Mouse (Mus musculus): ENCODE results near the gene Kank2.
"Not testable (repeated sequence)": the region's sequence is repeated elsewhere in the genome, so short reads cannot be mapped to it uniquely, and the experiment has no call there.

Kank2 gene

DNA sequence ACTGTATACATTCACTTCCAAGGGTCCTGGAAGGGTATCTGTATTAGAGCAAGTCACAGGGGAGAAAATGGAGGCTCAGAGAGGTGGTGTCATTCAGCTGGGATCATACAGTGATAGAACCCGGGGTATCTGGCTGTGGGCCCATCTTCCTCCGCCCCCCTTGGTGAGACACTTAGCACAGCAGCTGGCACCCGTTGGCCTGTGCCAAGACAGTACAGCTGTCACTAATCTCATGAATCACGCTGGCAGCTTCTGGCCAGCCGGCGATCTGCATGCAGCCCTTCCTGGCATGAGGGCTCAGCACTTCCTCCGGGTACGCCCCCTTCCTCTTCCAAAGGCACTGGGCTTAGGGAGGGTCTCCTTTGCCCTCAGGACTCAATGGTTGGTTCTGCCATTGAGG is 5.9 kb downstream of the Kank2 start:
- in situ Hi-C loops (cut with MboI; ENCODE audit: low pct_unique_long_range_greater_than_20kb in 1 of 2, low sequenced_read_pairs in 2 of 2, unreplicated experiment in 1 of 2), result no loop called here

DNA sequence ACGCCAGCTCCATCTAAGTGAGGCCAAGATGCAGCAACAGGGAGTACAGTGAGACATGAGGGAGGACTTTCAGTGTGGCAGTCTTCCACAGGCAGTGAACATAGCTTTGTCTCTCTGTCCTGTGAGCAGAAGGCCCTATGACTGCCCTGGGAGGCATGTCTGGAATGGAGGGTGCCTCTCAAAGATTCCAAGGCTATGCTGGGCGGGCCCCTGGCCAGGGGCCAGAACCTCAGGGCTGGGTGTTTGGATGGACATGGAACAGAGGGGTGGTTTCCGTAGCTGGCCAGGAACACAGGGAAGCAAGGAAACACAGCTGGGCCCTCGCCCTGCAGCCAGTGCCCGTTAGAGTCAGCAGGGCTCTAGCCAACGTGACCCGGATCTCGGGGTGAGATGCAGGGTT is 6.7 kb downstream of the Kank2 start:
- in situ Hi-C loops (cut with MboI; ENCODE audit: low pct_unique_long_range_greater_than_20kb in 1 of 2, low sequenced_read_pairs in 2 of 2, unreplicated experiment in 1 of 2), result no loop called here

DNA sequence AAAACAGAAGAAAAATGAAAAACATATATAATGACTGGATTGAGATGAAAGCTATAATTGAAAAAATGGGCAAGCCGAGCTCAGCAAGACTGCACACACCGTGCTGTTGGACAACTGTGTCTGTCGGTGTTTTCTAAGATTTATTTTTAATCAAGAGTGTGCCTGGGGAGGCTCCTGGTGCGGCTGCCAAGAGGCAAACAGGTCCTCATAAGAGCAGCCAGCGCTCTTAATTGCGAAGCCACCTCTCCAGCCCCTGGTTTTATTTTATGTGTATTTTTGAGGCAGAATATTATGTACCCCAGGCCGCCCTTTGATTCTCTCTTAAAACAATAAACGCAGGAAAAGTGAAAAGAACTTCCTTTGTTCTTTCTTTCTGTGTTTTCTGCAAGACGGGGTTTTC is 10.3 kb downstream of the Kank2 start:
- in situ Hi-C loops (cut with MboI; ENCODE audit: low pct_unique_long_range_greater_than_20kb in 1 of 2, low sequenced_read_pairs in 2 of 2, unreplicated experiment in 1 of 2), result no loop called here

DNA sequence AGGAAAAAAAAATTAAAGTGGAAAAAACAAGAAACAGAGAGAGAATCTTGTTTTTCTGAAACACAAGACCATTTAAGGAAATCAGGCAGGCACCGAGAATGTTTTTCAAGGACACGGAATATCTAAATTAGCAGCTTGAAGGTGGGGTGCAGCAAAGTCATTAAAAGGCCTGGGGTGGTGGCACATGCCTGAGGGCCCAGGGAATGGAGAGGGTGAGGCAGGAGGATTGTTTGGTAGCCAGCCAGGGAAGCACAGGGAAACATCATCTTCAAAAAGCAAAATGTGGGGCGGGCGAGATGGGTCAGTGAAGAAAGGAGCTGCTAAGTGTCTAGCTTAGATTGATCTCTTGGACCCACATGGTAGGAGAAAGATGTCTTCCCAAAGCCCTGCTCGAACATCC is 10.9 kb downstream of the Kank2 start:
- in situ Hi-C loops (cut with MboI; ENCODE audit: low pct_unique_long_range_greater_than_20kb in 1 of 2, low sequenced_read_pairs in 2 of 2, unreplicated experiment in 1 of 2), result no loop called here

DNA sequence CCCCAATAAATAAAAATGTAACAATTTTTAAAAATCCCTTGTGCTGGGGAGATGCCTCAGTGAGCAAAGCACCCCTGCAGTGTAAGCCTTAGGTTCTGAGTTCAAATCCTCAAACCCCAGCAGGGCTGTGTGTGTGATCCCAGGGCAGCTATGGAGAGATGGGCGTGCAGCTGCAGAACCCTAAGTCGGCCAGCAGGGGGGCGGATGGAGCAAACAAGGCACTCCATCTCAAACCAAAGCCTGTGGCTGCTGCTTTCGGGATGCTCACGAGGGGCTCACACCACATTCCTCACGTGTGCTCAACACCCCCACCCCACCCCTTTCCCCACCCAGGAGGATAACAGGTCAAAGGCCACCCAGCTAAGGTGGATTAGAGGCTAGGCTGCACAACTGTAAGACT is 11.6 kb downstream of the Kank2 start:
- in situ Hi-C loops (cut with MboI; ENCODE audit: low pct_unique_long_range_greater_than_20kb in 1 of 2, low sequenced_read_pairs in 2 of 2, unreplicated experiment in 1 of 2), result no loop called here

DNA sequence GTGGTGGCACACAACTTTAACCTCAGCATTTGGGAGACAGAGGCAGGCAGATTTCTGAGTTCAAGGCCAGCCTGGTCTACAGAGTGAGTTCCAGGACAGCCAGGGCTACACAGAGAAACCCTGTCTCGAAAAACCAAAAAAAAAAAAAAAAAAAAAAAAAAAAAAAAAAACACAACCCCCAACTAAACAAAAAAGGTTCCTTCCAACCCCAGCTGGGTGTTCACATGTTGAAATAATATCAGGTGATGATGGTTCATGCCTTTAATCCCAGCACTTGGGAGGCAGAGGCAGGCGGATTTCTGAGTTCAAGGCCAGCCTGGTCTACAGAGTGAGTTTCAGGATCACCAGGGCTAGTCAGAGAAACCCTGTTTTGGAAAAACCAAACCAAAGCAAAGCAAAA is 12.2 kb downstream of the Kank2 start:
- in situ Hi-C loops (cut with MboI; ENCODE audit: low pct_unique_long_range_greater_than_20kb in 1 of 2, low sequenced_read_pairs in 2 of 2, unreplicated experiment in 1 of 2), result not testable (repeated sequence)

DNA sequence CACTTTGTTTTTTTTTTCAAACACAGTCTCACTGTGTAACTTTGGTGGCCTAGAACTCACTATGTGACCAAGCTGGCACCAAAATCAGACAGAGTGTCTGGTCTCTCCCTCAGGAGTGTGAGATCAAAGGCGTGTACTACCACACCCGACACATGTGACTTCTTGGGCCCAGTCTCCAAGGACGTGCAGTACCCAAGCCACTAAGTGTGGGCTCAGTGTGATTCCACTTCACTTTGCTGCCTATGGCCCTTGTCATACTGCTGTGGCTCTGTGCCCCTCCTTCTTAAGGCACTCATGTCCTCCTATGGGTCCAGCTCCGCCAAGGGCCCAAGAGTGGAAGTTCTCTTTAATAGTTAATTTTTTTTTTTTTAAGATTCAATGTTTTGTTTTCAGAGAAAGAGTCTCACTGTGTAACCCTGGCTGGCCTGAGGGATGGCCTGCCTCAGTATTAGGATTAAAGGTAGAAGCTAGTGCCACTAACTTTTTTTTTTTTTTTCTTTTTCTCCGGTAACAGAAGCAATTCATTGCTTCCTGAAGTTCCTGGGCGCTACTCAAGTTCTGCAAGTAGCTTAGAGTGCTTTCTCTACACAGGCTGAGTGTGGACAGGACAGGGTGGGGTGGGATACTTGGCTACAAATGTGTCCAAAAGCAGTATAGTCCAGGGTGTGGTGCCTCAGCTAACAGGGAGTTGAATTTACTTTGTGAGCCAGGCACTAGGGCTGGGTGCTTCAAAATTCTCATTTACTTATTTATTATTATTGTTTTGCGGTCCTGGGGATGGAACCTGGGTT is 13.8 kb downstream of the Kank2 start:
- in situ Hi-C loops (cut with MboI; ENCODE audit: low pct_unique_long_range_greater_than_20kb in 1 of 2, low sequenced_read_pairs in 2 of 2, unreplicated experiment in 1 of 2), result no loop called here

DNA sequence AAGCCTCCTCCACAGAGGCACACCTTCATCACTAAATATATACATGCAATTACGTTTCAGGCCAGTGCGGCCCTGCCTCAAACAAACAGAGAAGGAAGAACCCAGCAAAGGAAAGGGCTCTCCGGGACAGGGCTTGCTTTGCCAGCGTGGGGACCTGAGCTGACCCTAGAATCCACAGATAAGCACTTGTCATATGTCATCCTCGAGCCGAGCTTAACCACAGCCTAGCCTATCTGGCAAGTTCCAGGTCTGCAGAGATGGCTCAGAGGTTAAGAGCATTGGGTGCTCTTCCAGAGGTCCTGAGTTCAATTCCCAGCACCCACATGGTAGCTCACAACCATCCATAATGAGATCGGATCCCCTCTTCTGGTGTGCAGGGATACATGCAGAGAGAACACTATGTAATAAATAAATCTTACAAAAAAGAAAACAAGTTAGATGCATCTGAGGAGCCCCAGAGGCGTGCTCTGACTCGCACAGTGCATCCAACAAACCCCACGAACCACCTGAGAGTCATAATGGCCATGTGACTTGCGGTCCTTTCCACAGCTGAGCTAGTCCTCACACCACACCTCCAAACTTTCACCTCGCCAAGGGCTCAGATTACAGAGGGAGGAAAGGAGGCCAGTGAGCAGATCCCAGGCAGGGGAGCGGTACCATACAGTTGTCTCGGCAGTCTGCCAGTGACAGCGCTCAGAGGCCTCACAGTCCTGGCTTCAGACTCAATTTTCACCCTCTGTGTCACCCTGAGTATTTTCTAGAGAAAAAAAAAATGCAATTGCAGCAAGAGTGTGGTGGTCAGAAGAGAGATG is 16.7 kb downstream of the Kank2 start:
- in situ Hi-C loops (cut with MboI; ENCODE audit: low pct_unique_long_range_greater_than_20kb in 1 of 2, low sequenced_read_pairs in 2 of 2, unreplicated experiment in 1 of 2), result no loop called here

DNA sequence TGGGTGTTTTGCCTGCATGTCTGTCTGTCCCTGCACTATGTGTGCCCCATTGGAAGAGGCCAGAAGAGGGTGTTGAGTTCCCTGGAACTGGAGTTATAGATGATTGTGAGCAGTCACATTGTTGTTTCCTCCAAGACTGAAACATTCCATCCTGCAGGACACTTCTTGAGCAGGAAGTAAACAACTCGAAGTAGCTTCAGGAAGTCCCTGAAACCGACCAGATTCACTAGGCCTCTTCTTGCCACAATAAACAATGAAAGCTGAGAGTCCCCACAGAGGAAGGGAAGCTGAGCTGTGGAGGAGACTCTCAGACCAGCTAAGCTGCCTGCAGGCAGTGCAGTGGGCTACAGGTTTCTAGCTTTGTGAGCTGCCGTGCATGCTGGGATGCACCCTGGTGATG is 20.8 kb downstream of the Kank2 start:
- in situ Hi-C loops (cut with MboI; ENCODE audit: low pct_unique_long_range_greater_than_20kb in 1 of 2, low sequenced_read_pairs in 2 of 2, unreplicated experiment in 1 of 2), result no loop called here

DNA sequence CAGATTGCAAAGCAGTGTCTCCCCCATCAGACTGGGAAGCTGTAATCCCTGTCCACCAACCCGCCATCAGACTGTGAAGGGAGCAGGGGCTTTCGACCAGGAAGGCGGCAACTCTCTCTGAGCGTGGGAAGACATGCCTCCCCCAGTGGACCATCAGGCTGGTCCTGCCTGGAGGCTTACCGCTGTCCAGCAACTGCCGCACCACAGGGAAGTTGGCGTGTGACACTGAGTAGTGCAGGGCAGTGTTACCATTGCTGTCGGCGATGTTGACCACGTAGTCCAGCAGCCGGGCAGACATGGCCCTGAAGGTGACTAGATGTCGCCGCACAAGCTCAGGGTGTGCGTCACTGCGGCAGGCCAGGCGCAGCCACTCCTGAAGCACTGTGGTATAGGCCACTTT is 24.2 kb downstream of the Kank2 start:
- in situ Hi-C loops (cut with MboI; ENCODE audit: low pct_unique_long_range_greater_than_20kb in 1 of 2, low sequenced_read_pairs in 2 of 2, unreplicated experiment in 1 of 2), result no loop called here

DNA sequence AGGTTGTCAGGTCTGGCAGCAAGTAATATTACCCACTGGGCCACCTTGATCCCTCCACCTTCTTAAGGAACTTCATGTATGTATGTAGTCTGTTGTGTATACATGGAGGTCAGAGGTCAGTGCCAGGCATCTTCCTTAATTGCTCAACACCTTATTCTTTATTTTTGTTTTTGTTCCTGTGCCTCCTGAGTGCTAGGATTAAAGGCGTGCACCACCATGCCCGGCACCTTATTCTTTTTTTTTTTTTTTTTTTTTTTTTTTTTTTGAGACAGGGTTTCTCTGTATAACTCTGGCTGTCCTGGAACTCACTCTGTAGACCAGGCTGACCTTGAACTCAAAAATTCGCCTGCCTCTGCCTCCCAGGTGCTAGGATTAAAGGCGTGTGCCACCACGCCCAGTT is 25.1 kb downstream of the Kank2 start:
- in situ Hi-C loops (cut with MboI; ENCODE audit: low pct_unique_long_range_greater_than_20kb in 1 of 2, low sequenced_read_pairs in 2 of 2, unreplicated experiment in 1 of 2), result not testable (repeated sequence)

DNA sequence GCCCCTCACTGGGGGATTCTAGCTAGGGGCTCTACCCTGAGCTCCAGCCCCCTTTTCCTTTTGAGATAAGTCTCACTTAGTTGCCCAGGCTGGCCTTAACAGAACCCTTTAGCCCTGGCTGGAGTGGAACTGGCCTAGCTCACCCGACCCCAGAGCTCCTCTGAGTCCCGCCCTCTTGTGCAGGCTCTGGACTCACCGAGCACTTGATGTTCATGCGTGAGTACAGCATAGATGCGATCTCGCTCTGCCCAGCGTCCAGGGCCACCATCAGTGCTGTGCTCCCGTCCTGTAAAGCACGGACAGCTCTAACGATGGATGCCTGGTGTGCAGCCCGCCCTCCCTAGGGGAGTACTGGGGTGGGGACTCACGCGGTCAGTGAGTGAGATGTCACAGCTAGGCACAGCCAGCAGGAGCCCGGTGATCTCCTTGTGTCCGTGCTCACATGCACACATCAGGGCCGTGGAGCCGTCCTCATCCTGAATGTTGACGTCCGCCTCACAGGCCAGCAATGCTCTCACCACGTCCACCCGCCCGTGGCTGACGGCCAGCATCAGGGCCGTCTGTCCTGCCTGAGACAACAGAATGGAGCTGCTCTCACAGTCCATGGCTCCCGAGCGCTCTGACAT is 28.9 kb downstream of the Kank2 start:
- in situ Hi-C loops (cut with MboI; ENCODE audit: low pct_unique_long_range_greater_than_20kb in 1 of 2, low sequenced_read_pairs in 2 of 2, unreplicated experiment in 1 of 2), result no loop called here

DNA sequence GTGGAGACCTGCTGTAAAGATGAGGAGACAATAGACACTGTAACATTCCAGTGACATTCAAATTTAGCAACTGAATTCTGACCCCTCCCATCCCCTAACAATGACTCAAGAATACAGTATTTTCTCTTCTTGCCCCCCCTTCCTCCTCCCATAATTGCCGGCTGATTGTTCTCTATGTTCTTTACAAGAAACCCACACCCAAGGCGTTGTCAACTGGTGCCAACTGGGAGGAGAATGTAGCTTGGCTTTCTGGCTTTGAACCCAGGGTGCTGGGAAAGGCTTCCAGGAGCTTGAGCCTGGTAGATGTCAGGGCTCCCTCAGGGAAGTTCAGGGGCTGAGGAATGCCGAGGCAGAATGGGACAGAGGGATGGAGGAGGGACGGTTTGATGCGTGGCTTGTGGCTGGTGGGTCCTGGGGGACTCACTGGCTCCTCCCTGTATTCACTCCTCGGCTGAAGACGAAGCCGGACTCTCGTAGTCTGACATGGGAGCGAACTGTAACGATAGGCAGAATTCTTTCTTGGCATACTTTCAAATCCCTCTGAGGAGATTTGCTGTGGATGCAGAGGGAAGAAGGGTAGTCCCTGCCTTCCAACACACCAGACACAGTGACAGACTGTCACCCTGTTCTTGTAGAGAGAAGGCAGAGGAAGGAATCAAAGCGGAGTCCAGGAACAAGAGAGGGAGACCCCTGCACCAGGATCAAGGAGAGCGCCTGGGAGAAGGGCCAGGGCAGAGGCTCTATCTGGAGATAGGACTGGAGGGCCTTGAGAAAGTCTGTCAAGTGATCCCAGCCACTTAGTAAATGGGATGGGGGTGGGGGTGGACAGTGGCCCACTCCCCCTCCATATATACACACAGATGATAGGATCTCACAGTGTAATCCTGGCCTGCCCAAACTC is 29.8 kb downstream of the Kank2 start:
- in situ Hi-C loops (cut with MboI; ENCODE audit: low pct_unique_long_range_greater_than_20kb in 1 of 2, low sequenced_read_pairs in 2 of 2, unreplicated experiment in 1 of 2), result no loop called here

DNA sequence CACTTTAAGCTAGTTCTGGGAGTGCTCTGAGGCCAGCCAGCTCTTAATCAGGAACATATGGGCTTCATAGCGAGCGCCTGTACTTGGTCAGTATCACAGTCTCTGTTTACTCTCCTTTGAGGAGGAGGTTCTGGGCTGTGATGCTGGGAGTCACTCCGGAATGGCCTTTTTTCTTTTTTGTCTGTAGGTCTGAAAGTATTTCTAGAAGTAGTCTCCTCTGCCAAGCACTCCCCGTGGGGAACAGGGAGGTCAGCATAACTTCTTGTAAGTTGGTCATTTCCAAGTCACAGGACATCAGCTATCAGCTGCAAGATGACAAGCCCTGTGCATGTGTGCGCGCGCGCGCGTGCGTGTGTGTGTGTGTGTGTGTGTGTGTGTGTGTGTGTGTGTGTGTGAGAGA is 30.6 kb downstream of the Kank2 start:
- in situ Hi-C loops (cut with MboI; ENCODE audit: low pct_unique_long_range_greater_than_20kb in 1 of 2, low sequenced_read_pairs in 2 of 2, unreplicated experiment in 1 of 2), result no loop called here

DNA sequence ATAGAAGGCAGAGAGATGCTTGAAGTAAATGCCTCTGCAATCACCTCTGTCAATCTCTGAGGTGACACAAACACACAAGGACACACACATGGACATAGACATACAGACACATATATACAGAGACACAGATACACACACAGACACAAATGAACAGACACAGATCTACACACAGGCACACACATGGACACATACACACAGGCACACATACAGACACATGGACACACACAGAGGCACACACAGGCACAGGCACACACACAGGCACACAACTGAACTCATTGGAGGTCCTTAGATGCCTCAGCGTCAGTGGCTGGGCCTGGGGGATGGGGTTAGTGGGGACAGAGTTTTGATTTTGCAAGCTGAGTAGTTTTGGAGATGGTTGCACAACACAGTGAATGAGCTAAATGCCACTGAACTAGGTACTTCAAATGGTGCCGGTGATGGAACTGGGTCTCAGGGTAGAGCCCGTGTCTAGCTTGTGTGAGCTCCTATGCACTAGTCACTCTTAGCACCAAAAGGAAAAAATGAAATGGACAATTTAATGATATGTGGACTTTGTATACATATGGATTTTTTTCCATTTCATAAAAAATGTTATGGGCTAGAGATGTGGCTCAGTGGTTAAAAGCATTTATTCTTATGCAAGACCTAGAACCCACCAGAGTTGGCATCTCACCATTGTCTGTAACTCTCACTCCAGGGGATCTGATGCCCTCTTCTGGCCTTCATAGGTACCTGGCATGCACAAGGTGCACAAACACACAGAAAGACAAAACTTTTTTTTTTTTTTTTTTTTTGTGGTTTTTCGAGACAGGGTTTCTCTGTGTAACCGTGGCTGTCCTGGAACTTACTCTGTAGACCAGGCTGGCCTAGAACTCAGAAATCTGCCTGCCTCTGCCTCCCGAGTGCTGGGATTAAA is 34.2 kb downstream of the Kank2 start:
- in situ Hi-C loops (cut with MboI; ENCODE audit: low pct_unique_long_range_greater_than_20kb in 1 of 2, low sequenced_read_pairs in 2 of 2, unreplicated experiment in 1 of 2), result no loop called here

DNA sequence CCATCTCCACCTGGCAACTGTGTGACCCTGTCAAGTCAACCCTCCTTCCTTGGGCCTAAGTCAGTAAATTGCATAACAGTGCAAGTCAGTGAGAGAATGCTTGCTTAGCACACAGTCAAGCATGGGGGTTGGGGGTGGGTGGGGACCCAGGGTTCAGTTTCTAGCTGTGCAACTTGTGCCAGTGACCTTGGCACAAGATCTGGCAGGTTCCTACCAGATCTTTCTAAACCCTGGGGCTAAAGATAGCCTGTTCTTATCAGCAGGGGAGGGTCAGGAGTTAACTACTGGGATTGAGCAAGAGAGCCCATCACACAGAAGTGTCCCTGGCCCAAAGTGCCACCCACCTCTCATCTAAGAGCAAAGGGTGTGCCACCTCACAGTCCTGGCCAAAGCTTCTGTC is 36.4 kb downstream of the Kank2 start:
- in situ Hi-C loops (cut with MboI; ENCODE audit: low pct_unique_long_range_greater_than_20kb in 1 of 2, low sequenced_read_pairs in 2 of 2, unreplicated experiment in 1 of 2), result no loop called here

DNA sequence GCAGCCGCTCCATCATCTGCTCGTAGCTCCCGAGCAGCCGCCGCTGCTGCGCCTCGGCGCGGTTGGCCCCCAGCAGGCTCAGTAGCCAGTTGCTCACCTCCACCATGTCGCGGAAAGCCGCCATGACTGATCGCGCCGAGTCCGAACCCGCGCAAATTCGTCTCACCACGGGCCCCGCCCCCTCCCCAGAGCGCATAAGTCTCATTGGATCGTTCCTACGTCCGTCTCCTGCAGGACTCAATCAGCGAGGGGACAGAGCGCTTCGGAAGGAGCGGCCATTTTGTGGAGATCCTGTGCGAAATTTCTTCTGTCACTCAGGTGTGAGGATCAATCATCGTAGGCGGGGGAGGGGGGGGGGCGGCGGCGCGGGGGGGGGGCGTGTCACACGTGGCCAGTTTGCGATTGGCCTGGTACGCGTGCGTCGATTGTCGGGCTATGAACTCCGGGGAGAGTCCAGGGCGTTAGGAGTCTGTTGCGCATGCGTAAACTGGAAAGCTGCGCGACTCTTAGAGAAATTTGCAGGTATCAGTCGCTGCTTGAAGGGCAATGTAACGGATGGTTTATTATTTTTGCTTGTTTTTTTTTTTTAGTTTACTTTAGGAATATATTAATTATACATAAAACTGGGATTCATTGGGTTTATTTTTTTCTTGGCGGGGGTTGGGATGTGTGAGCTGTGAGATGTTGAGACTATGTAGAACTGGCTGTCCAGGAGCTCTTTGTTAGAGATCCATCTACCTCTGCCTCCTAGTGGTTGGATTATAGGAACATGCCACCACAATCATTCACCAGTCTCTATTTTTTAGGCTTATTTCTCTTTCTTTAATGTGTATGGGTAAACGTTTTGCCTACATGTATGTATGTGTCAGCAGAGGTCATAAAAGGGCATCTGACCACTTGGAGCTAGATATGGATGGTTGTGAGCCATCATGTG is 38.1 kb downstream of the Kank2 start, which contains the start of gene Spc24:
TSS of gene Spc24 (minus strand) at position 149 of the 934 bp plus-strand sequence.
- in situ Hi-C loops (cut with MboI; ENCODE audit: low pct_unique_long_range_greater_than_20kb in 1 of 2, low sequenced_read_pairs in 2 of 2, unreplicated experiment in 1 of 2), result no loop called here

All from mouse embryonic stem cell (cell line).